Mouse (Mus musculus) CH12.LX (cell line): ENCODE measurements around the gene Arhgef2.

ENCODE experiments used
- MAX ChIP-seq: IDR thresholded peaks from 2 replicates; pipeline ENCODE4 v1.6.1; 2011; ENCODE audit warnings: low read length, improper control_type of control experiment
- RAD21 ChIP-seq: IDR thresholded peaks from 2 replicates; pipeline ENCODE4 v1.6.1; 2011; ENCODE audit warnings: low read depth, mild to moderate bottlenecking, low read length, improper control_type of control experiment, moderate library complexity

- TF ChIP-seq RAD21 (no peak), MAX (no peak)
Measured at GRCm38 (mm10) chr3:88619113-88620097, 13.6 kb downstream of the Arhgef2 start.
